Mouse (Mus musculus) WW6 (cell line): ENCODE measurements around the gene Yipf3.

Experiments used
- DNase-seq: peaks from one replicate; pipeline ENCODE4 v3.0.0-alpha.2; 2013; ENCODE audit warnings: low read depth, low spot score

Yipf3 gene

DNA sequence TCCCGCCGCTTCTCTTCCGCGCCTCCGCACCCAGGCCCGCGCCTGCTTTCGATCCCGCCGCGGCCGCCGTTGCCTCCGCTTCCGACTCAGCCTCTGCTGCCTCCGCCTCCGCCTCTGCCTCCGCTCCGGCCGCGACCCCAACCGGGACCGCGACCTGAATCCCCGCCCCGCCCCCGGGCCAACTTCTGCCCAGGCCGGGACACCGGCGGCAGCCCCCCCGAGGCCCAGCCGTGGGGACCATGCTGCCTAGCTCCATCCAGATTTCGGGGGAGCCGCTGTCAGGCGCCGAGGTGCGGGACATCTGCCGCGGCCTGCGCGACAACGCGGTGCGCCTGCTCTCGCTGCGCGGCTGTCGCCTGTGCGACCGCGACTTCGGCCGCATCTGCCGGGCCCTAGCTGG, 6.2 kb downstream of the Yipf3 start:
- no peak for DNase-seq

DNA sequence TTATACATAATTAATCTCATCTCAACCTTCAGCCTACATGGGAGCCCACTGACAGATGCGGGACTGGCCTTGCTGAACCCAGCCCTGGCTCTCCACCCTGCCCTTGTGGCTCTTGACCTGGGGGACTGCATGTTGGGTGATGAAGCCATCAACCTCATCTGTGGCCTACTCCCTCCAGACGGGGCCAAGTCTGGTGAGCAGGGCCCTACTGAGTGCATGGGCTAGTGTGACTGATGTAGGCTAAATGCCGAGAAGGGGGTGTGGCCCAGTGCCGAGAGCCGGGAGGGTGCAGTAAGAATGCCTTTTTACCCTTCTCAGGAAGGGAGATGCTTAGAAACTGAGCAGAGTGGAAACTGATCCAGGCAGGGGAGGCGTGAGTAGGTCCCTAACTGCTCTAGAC, 7.3 kb downstream of the Yipf3 start:
- no peak for DNase-seq

DNA sequence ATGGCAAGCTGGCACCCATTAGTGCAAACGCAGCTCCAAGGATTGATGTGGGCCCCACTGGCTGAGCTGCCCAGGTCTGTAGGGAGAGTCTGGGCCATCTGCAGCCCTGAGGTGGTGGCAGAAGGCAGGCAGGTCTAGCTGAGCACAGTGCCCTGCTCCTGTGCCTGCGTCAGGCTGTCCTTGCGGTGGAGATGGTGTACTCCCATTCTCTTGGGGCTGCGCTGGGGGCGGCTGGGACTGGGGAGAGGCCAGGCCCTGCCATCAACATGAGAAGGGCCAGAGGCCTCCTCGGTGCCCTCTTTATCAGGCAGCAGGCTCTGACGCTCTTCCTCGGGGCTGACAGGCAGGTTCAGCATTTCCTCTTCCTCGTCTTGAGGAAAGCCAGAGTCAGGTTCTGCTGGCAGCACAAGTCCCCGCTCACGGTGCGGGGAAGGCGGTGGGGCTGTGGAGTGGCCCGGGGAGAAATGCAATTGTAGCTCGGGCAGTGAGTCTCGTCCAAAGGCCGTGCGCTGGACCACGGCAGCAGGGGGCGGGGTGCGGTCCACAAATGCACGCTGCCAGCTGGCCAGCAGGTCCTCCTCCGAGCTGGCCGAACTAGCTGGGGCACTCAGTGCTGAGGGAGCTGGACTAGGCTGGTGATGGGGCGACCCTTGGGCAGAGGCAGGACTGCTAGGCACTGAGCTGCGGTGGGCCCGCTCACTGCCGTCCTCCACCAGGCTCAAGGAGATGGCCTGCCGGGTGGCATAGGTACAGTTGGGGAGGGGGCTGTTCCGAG, 10.6 kb downstream of the Yipf3 start:
- no peak for DNase-seq

DNA sequence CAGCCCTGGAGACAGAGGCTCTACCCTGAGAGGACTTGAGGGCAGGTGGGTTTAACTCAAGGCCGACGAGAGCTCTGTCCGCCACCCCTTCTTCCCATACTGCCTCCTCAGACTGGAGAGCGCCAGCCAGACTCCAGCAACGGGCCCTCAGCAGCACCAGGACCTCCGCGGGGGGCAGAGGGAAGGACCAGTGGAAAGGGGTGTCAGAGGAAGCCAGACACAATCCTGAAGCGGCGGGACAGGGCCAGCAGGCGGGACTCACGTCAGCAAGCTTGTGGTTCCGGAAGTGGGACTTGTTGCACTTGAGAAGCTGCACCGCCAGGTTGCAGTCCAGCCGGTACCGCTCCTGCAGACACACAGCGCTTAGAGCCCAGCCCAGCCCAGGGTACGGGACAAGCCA, 11.8 kb downstream of the Yipf3 start:
- no peak for DNase-seq

DNA sequence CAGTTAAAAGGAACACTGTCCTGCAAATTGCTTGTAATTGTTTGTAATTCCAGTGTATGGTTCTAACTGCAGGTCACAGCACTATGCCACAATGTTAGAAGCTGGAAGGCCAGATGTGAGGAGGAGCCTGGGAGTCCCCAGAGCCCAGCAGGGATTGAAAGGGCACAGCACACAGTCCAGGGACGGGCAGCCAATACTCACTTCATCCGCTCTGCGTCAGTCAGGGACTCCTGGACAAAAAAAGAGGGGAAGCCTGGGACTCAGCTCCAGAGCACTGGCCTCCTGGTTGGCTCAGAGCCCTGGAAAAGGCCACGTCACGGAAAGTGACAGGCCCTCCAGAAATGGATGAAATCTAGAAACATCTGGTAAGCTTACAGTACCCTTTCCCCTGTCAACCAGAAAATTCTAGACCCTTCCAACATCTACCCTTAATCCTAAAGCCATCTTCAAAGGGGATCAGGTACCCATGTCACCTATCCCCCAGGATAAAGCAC, 14.4 kb downstream of the Yipf3 start:
- DNase-seq, result no peak

DNA sequence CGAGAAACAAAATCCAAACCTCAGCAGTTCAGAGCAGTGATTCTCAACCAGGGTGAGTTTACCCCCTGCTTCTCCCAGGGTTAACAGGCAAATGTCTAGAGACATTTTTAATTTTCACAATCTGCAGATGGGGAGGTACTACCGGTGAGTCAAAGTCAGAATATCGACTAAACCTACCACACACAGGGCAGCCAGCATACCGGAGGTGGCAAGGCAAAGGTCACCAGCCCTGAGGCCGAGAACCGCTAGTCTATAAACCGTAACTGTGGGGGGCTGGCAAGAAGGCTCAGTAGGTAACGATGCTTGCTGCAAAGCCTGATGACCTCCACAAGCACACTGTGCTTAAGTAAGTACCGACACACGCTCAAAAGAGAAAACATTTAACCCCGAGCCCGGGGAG, 17.6 kb downstream of the Yipf3 start:
- DNase-seq, result no peak

DNA sequence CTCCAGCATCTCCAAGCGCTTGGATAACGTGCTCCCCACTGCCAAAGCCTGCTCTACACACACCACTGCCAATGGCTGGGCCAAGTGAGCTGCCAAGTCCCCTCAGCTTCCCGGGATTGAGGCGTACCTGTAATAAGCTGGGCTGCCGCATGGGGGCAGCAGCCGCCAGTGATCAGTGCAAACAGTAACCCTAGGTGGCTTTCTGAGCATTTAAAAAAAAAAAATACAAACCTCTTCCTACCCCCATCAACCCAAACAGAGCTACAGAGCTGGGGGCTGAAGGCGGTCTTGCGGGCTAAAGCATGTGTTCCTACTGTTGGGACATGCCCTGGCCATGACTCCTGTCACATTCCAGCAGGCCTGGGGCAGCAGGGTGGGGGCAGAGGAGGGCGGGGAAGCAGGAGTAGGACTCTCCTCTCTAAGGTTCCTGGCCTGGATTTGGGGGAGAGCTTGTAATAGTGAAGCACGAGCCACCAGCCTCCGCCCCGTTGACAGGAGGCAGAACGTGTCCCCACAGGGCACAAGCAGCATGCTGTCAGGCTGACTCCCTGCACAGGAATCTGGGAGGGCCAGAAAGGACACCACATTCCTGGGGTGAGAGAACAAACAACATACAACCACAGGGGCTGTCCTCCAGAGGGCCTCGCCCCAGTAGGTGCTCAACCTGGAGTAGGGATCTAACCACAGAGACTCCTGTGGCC, 18.2 kb downstream of the Yipf3 start:
- no peak for DNase-seq

DNA sequence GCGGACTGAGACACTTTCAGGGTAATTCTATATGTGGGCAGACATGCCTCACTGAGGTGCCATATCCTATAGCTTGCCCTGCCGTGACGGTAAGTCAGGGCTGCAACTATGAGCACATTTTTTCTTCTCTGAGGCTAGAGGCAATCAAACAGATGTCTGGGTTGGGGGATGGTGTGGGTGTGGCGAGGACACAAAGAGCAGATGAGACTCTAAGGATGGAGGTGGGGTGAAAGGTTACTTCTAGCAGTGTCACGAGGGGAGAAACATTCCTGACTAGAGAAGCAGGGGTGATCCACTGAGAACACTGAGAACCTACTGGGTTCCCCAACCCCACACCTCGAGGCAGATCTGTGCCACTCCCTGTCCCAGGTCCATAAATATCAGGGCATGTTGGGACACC, 19.1 kb downstream of the Yipf3 start:
- no peak for DNase-seq

DNA sequence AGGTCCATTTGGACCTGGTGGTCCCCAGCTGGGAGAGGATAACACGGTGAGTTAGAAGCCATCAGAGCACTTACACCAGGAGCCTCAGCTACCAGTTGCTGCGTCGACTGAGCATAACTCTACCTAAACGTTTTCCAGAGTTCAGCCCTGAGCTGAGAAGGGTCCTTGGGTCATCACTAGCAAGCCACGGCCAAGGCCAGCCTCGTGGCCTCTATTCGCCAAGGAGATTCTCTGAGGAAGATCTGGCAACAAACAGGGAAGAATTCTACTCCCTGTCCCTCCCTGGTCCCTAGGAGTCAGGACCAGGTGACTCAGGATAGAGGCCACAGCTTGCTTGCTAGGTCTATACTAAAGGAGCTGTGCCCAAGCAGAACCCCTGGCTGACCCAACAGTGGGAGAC, 19.6 kb downstream of the Yipf3 start:
- DNase-seq, result no peak

DNA sequence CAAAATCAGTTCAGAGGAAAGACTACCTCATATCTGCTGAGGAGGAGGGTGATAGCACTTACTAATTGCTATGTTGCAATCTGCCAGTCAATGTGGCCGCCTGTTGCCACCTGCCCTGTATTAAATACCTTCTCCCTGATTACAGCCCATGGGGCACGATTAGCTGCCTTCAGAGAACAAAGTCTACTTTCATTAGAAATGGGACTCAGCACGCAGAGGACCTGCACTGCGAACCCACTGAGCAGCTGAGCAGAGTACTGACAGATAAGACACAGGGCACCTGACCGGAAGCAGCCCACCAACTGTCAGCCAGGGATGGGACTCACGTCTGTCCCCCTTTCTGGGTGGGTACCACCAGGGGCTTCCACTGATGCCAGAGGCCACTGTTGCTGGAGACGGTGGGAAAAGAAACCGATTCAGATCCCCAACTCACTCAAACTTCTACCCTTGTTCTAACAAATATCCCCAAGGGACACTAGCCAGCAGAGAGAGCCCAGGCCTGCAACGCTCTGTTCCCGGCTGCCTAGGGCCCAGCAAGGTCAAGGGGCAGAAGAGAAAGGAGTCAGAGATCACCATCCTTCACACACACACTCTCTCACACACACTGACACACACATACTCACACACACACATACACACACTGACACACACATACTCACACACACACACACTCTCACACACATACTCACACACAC, 20.3 kb downstream of the Yipf3 start:
- no peak for DNase-seq

DNA sequence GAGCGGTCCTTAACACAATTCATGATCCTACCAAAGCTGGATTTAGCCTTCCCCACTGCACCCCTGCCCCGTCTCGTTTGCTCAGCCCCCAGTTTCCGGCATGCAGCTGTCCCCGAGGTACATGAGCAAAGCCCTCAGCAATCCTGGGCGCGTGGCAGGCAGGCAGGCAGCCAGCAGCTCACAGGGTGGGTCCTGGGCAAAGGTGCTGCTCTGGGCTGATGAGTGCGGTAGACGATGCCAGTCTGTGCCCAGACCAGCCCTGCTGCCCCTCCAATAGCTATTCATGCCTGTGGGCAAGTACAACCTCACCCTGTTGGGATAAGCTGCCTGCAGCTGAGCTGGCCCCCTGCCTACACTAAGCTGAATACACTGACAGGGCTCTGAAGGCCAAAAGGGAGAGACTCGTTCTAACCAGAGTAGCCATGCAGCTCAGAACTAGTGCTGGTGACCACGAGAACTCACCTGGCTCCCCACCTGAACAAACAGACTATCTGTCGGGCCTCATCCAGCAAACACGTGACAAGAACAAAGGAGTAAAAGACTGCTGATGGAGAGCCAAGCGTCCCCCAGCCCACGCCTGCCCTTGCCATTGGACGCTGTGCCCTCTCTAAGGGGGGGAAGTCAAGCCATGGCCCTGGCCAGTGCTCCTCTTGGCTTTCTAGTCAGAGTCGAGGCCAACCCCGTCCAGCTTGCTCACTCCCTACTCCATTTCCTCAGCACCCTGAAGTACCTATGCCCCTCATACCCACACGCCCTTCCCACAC, 22.1 kb downstream of the Yipf3 start:
- DNase-seq, result no peak

DNA sequence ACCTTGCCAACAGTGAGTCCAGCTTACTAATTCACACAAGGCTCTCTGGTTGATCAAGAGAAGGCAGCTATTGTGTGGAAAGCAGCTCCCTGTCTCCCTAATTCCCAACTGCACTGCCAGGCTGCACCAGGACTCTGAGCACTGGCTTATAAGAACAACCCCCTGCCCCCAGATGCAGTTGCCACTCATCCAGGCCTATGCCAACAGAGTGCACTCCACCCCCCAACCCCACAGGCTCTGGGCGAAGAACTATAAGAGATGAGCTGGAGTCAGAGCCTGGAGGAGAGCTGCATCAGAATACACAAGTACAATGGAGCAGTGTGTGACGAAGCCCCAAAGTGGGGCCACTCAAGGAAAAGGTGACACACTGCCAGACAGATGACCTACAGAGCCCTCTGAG, 24.2 kb downstream of the Yipf3 start:
- no peak for DNase-seq

DNA sequence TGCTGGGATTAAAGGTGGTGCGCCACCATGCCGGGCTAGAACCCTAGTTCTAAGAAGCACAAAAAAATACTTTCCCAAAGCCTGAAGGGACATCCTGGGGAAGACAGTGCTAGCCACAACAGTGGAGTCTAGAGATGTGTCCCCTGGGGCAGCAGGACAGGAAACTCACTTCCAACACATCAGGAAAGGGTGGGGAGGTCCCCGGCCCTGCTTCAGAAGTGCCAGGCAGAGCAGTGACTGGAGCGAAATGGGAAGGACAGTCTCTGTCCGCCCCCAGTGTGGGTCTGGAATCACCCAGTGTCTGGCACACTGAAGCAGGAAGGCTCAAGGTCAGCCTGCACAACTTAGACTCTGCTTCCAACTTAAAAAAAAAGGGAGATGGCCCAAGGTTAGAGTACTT, 24.8 kb downstream of the Yipf3 start:
- DNase-seq, result no peak

DNA sequence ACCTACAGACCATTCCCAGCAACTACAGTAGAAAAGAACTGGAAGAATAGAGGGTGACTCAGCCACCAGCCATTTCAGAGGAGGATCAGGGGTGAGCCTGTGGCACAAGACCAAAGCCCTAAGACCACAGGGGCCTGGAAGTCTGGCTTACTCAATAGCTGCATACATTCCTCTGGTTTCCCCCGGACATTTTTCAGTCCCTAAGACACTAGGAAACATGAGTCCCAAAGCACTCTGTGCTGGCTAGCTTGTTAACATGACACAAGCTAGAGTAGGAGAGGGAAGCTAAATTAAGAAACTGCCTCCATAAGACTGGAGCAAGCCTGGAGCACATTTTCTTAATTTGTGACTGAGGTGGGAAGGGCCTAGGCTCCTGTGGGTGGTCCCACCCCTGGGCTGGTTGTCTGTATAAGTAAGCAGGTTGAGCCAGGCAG, 25.9 kb downstream of the Yipf3 start:
- DNase-seq, result no peak

DNA sequence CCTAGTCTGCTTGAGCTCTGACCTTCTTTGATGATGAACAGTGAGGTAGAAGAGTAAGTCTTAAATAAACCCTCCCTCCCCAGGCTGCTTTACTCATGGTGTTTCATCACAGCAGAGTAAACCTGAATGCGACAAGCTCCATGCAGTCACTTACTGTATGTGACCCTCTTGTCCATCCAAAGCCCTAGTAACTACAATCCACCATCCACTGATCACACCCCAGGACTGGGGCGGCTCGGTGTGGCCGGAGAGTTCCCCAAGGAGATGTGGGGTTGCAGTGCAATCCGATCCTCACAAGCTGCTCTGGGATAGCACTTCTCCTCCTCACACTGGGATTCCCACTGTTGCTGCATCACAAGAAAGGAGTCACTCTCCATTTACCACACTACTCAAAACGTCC, 26.6 kb downstream of the Yipf3 start:
- DNase-seq, result no peak

DNA sequence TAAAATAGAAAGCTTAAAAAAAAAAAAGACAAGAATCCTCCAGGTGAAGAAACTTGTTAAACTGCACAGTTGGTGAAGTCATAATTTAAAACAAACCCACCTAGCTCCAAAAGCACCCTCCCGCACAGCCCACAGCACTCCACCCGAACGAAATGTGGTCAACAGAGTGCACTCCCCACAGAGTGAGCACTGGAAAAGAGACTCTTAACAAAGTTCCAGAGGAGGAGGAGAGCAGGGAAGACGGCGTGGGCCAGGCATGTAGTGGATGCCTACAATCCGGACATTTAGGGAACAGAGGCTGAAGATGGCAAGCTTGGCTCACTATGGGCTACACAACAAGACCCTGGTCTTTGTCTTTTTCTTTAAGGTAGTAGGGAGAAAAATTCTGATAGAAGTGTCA, 27.2 kb downstream of the Yipf3 start:
- DNase-seq, result no peak

DNA sequence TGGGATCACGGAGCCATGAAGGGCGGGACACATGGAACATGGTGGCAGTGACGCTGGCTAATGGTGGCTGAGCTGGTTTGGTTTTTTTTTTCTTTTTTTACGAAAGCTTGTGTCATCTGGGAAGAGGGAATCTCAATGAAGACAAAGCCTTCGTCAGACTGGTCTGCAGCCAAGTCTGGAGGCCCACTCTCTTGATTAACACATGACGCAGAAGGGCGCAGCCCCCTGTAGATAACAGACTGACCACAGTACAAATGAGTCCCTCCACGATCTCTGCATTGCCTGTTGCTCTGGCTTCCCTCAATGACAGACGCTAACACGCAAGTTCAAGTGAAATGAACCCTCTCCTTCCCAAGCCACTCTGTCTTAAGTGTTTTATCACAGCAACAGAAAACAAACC, 27.6 kb downstream of the Yipf3 start:
- DNase-seq, result no peak

DNA sequence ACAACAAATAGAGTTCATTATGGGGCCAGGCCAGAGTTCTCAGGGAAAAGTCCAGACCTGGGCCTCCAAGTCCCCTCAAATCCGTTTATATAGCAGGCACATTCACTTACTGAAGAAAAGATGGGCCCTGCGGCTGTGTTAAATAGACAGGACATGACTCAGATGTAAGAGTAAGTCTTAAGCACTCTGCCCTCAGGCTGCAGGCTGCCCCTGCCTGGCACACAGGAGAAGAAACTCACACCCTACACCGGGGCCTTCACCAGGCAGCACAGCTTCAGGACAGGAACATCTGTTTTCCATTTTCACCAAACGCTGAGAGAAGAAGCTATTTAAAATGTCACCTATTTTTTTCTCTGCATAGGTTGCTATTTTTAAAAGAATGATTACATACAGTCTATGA, 29.7 kb downstream of the Yipf3 start:
- DNase-seq, result no peak

DNA sequence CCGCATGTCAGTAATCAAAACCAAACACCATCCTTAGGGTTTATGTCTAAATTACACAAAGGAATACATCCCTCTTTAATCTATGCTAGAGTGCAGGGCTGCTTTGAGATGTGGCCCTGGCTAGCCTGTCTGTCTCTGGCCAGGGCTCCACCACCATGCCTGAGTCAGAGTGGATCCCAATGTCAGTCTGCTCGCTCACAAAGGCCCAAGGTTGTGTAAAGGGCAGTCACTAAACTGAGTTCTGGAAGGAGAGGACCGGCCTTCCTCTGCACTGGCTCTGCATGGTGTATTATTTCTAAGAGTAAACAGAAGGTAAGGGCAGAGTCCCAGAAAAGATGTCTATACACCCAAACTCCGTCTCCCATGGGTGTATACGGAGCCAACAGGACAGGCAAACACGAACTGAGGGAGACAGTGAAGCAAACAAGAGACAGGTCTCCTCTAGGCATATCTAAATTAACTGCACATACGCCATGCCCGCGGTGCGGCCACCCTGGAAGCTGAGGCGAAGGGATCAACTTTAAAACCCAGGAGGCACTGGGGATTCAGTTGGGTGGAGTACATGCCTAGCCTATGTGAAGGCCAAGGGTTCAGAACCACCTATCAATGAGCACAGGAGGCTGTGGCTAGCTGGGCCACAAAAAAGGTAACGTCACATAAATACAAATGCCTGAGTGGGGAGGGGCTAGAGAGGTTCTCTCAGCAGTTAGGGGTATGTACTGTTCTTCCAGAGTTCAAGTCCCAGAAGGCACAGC, 30.3 kb downstream of the Yipf3 start:
- DNase-seq, result no peak

DNA sequence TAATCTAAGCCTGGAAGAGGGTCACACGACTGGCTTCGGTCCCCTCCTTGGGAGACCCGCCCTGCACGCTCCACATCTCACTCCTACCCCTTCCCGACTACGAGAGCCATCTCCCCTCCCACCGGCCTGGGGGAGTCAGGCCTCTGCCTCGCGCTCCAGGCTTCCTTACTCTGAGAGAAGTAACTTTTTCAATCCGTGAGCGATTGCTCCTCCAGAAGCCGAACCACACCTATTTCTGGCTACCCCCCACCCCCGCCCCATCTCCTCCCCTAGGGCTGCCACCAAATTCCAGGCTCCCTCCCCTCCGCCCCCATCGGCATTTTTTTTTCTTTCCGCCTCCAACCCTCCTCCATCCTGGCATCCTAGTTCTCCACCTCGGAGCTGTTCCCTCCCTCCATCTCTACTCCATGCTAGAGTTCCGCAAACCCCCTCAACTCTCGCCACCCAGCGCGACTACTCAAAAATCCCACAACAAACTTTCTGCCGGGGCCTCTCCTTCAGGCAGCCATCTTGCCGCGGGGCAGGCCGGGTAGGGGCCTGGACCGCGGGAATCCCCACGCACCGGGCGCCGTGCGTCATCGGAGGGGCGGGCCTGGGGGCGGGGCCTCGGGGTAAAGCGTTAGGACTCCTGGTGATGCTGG, 34.7 kb downstream of the Yipf3 start, which contains the start of gene Tjap1:
TSS of gene Tjap1 (minus strand) at position 544 of the 641 bp plus-strand sequence.
- DNase-seq, result peak; percentile 63

DNA sequence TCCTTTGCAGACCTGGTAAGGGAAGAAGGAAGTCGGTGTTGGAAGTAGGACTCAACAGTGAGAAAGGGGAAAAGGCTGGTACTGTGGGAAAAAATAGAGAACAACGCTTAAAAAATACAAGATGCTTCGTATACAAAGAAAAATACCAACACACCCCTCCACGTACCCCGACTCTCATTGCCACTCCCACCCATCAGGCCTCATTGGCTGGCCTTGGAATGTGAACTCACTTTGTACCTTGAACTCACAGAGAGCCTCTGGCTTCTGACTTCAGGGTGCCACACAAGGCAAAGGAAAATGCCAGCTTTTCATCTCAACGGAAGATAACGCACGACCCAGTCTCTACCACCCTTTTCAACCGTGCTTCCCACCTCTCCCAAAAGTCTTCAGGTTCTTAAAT, 35.3 kb downstream of the Yipf3 start:
- no peak for DNase-seq
